Mouse (Mus musculus): ENCODE results near the gene Bend3. TPM values are rescaled to one million over a fixed set of nuclear protein-coding genes. Genes with fewer than 3 reads are reported as not detected.

Bend3 gene
- polyA plus RNA-seq (2017; shearing (Covaris generic)) = 1.4 TPM

GRCm38 (mm10) chr10:43478751-43479435 lies at the start of gene Bend3:
Gene Bend3 (plus strand): TSS chr10:43478831.

DNA sequence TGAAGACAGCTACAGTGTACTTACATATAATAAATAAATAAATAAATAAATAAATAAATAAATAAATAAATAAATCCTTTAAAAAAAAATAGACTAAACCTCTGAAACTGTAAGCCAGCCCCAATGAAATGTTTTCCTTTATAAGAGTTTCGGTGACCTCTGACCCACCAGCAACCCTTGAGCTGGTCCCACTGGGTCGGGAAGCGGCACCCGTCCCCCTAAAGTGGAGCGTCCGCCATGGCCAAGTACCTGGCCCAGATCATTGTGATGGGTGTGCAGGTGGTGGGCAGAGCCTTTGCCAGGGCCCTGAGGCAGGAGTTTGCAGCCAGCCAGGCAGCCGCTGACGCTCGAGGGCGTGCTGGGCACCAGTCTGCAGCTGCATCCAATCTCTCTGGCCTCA lies 45.3 kb downstream of the Bend3 start, which contains the start of gene Gm9803:
Gene Gm9803, plus strand, starts transcription at position 154 of the 400 bp plus-strand sequence.

DNA sequence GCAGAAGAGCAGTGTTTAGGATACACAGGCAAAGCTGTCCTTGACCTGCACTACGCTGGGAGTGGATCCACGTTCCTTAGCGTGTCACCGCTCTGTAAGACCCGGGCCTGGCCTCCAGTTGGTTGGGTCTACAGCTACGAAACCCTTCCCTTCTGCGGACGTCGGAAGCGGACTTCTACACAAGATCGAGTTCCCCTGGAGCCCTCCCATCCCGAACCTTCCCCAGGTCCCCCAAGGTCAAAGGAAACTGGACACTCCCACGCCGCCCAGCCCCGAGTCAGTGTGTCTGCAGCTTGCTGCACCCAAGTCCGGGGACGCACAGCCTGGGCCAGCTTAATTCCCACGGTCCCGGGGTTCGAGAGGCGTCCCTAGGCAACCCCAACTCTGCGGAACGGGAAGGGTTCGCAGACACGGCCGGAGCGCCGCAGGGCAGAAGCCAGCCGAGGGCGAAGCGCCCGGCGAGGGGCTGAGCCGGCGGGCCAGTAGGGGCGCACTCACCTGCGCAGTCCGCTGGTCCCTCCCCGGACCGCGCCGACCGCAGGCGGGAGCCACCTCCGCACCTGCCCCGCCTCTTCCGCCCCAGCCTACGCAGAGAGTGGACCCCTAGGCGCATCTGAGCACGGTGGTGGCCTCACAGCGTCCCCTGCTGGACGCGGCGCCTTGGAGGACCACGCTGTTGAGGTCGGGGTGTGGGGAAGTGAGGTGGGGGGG lies 62.0 kb downstream of the Bend3 start, which contains the start of gene 1700021F05Rik:
Gene 1700021F05Rik, minus strand, starts transcription at position 553 of the 711 bp plus-strand sequence.

Other genes with a start within 250 kb of the Bend3 start
- gene Gm9803, start 45.3 kb downstream of the Bend3 start, polyA plus RNA-seq (2017; shearing (Covaris generic)) = 54.9 TPM
- gene 1700021F05Rik, start 62.2 kb downstream of the Bend3 start, polyA plus RNA-seq (2017; shearing (Covaris generic)) = 31.9 TPM
- 3.7 TPM for gene Cd24a, start 99.5 kb downstream of the Bend3 start, polyA plus RNA-seq (2017; shearing (Covaris generic))